Mouse (Mus musculus): ENCODE data around the gene Ssu72. TPM values are rescaled to one million over a fixed set of nuclear protein-coding genes. Genes with fewer than 3 reads are reported as not detected.
A peak's percentile ranks its signal among the peaks of the same experiment; 100 is the strongest.

The Ssu72 gene
- total and polyA plus RNA-seq, 2 experiments from 2014 or later: 95.7 to 106 TPM

- no peak overlapping the region for H3K27ac ChIP-seq (ENCODE audit: low read depth)
- 71% methylated on average over 12 of the region's 12 CpGs for WGBS
- no peak overlapping the region for H3K4me2 ChIP-seq (ENCODE audit: low read depth, low read length)
- TF ChIP-seq EP300 (IDR thresholded peaks at IDR 0.05; ENCODE audit: low read depth) (no peak), CTCF (IDR thresholded peaks at IDR 0.05; ENCODE audit: low read depth) (no peak)
- no peak overlapping the region for H3K4me3 ChIP-seq (ENCODE audit: low read depth, low read length)
- H3K36me3 ChIP-seq (replicated peaks; ENCODE audit: control insufficient read depth, insufficient read depth, low read length): no peaks in the 10 kb centered on the region
- no peak for ATAC-seq (ENCODE audit: insufficient read depth, low read depth)
- H3K27me3 ChIP-seq (ENCODE audit: control insufficient read depth, insufficient read depth, low read length): peaks cover 14% of the 10 kb centered on the region; the same call in 1 of the 2 replicates
- no peak overlapping the region for H3K9ac ChIP-seq (replicated peaks; ENCODE audit: low read depth, low read length)
- H3K9me3 ChIP-seq (replicated peaks; ENCODE audit: control insufficient read depth, low read length): no peaks in the 10 kb centered on the region
- 0 out of 2 replicates have a peak, but pooled peaks cover 6% of the 10 kb centered on the region for H3K4me1 ChIP-seq (ENCODE audit: control insufficient read depth, insufficient read depth)
- DNase-seq (ENCODE audit: low spot score): no peak
Measured at GRCm38 (mm10) chr4:155690571-155691375, 13.8 kb upstream of the Ssu72 start.

DNA sequence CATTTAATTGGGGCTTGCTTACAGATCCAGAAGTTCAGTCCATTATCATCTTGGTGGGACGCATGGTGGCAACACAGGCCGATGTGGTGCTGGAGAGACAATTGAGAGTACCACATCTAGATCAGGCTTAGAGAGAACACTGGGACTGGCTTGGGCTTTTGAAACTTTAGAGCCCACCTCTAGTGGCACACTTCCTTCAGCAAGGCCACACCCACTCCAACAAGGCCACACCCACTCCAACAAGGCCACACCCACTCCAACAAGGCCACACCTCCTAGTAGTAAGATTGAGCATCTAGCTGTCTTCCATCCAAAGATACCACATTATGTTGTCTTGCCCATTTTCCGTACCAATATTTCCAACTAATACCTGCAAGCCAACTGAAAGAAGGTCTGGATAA is 12.2 kb upstream of the Ssu72 start:
- no peak overlapping the region for H3K4me2 ChIP-seq (ENCODE audit: low read depth, low read length)
- H3K4me3 ChIP-seq (ENCODE audit: low read depth, low read length): no peak overlapping the region
- no peak for DNase-seq (ENCODE audit: low spot score)
- H3K36me3 ChIP-seq (replicated peaks; ENCODE audit: control insufficient read depth, insufficient read depth, low read length): no peaks in the 10 kb centered on the region
- WGBS: 93% methylated on average over 3 of the region's 3 CpGs
- H3K27me3 ChIP-seq (ENCODE audit: control insufficient read depth, insufficient read depth, low read length): peaks cover 17% of the 10 kb centered on the region; the same call in 1 of the 2 replicates
- H3K4me1 ChIP-seq (ENCODE audit: control insufficient read depth, insufficient read depth): 0 out of 2 replicates have a peak, but pooled peaks cover 6% of the 10 kb centered on the region
- ATAC-seq (ENCODE audit: insufficient read depth, low read depth): no peak
- H3K9ac ChIP-seq (replicated peaks; ENCODE audit: low read depth, low read length): no peak overlapping the region
- no peak for TF ChIP-seq EP300 (IDR thresholded peaks at IDR 0.05; ENCODE audit: low read depth)
- no peak for TF ChIP-seq CTCF (IDR thresholded peaks at IDR 0.05; ENCODE audit: low read depth)
- no peak overlapping the region for H3K27ac ChIP-seq (ENCODE audit: low read depth)
- no peaks in the 10 kb centered on the region for H3K9me3 ChIP-seq (replicated peaks; ENCODE audit: control insufficient read depth, low read length)

GRCm38 (mm10) chr4:155694111-155694481 is 10.5 kb upstream of the Ssu72 start, which contains the start of gene Fndc10:
Gene Fndc10 (plus strand): TSS chr4:155694342.
- H3K9me3 ChIP-seq (replicated peaks; ENCODE audit: control insufficient read depth, low read length): no peaks in the 10 kb centered on the region
- H3K36me3 ChIP-seq (replicated peaks; ENCODE audit: control insufficient read depth, insufficient read depth, low read length): no peaks in the 10 kb centered on the region
- H3K9ac ChIP-seq (replicated peaks; ENCODE audit: low read depth, low read length): peak within 1 kb of the TSS; percentile 60
- H3K4me2 ChIP-seq (ENCODE audit: low read depth, low read length): peak within 1 kb of the TSS; percentile 95
- peak; percentile 20; the same call in 1 of the 2 replicates for TF ChIP-seq CTCF (IDR thresholded peaks at IDR 0.05; ENCODE audit: low read depth)
- no peak for TF ChIP-seq EP300 (IDR thresholded peaks at IDR 0.05; ENCODE audit: low read depth)
- H3K27me3 ChIP-seq (ENCODE audit: control insufficient read depth, insufficient read depth, low read length): peaks cover 17% of the 10 kb centered on the region; the same call in 1 of the 2 replicates
- DNase-seq (ENCODE audit: low spot score) (no peak), ATAC-seq (ENCODE audit: insufficient read depth, low read depth) (peak; percentile 70)
- peak within 1 kb of the TSS; percentile 39; the same call in 1 of the 2 replicates for H3K27ac ChIP-seq (ENCODE audit: low read depth)
- 0 out of 2 replicates have a peak, but pooled peaks cover 6% of the 10 kb centered on the region for H3K4me1 ChIP-seq (ENCODE audit: control insufficient read depth, insufficient read depth)
- peak within 1 kb of the TSS; percentile 62 for H3K4me3 ChIP-seq (ENCODE audit: low read depth, low read length)
- under 1% methylated on average over 46 of the region's 47 CpGs for WGBS

GRCm38 (mm10) chr4:155694482-155695401 is 9.9 kb upstream of the Ssu72 start:
- peak; percentile 15 for DNase-seq (ENCODE audit: low spot score)
- 2% methylated on average over 91 of the region's 92 CpGs for WGBS
- peak overlapping the region; percentile 39; the same call in 1 of the 2 replicates for H3K27ac ChIP-seq (ENCODE audit: low read depth)

GRCm38 (mm10) chr4:155695531-155696062 is 9.0 kb upstream of the Ssu72 start:
- Histone ChIP-seq H3K9ac (replicated peaks; ENCODE audit: low read depth, low read length) (no peak overlapping the region), H3K9me3 (replicated peaks; ENCODE audit: control insufficient read depth, low read length) (no peaks in the 10 kb centered on the region), H3K27me3 (ENCODE audit: control insufficient read depth, insufficient read depth, low read length) (peaks cover 17% of the 10 kb centered on the region; the same call in 1 of the 2 replicates), H3K4me1 (ENCODE audit: control insufficient read depth, insufficient read depth) (0 out of 2 replicates have a peak, but pooled peaks cover 6% of the 10 kb centered on the region), H3K4me2 (ENCODE audit: low read depth, low read length) (0 out of 2 replicates have a peak overlapping the region, but pooled peaks have one; percentile 95), H3K27ac (ENCODE audit: low read depth) (no peak overlapping the region), H3K4me3 (ENCODE audit: low read depth, low read length) (no peak overlapping the region), H3K36me3 (replicated peaks; ENCODE audit: control insufficient read depth, insufficient read depth, low read length) (no peaks in the 10 kb centered on the region)
- no peak for TF ChIP-seq CTCF (IDR thresholded peaks at IDR 0.05; ENCODE audit: low read depth)
- no peak for TF ChIP-seq EP300 (IDR thresholded peaks at IDR 0.05; ENCODE audit: low read depth)
- WGBS: 79% methylated on average over 4 of the region's 4 CpGs
- ATAC-seq (ENCODE audit: insufficient read depth, low read depth): no peak
- no peak for DNase-seq (ENCODE audit: low spot score)

More at GRCm38 (mm10) chr4:155694482-155695401, 9.9 kb upstream of the Ssu72 start:
- Histone ChIP-seq H3K9ac (replicated peaks; ENCODE audit: low read depth, low read length) (peak overlapping the region; percentile 60), H3K36me3 (replicated peaks; ENCODE audit: control insufficient read depth, insufficient read depth, low read length) (no peaks in the 10 kb centered on the region), H3K27me3 (ENCODE audit: control insufficient read depth, insufficient read depth, low read length) (peaks cover 17% of the 10 kb centered on the region; the same call in 1 of the 2 replicates), H3K4me2 (ENCODE audit: low read depth, low read length) (peak overlapping the region; percentile 95), H3K4me3 (ENCODE audit: low read depth, low read length) (peak overlapping the region; percentile 62), H3K9me3 (replicated peaks; ENCODE audit: control insufficient read depth, low read length) (no peaks in the 10 kb centered on the region), H3K4me1 (ENCODE audit: control insufficient read depth, insufficient read depth) (0 out of 2 replicates have a peak, but pooled peaks cover 6% of the 10 kb centered on the region)
- ATAC-seq (ENCODE audit: insufficient read depth, low read depth): peak; percentile 68
- TF ChIP-seq EP300 (IDR thresholded peaks at IDR 0.05; ENCODE audit: low read depth) (no peak), CTCF (IDR thresholded peaks at IDR 0.05; ENCODE audit: low read depth) (no peak; the same call in 1 of the 2 replicates)
